Mouse (Mus musculus): ENCODE data around the gene Tnnt3.

DNA sequence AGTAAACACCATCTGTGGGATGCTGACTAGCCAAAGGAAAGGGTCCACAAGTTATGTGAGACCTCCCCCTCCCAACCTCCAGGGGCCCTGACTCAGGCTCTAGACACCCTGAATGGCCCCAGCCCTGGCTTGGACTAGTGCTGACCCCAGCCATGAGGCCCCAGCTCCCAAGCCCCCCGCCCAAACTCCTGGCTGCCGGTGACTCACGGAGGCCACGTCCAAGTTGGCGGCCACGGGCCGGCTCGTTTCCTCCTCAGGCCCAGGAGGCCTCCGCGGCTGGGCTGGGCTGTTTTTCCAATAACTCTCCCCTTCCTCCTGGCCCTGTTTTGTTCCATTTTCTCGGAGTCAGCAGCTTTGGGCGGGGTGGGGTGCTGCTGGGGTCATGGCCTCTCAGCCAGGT, 13.9 kb upstream of the Tnnt3 start:
- TF ChIP-seq MAX (IDR thresholded peaks at IDR 0.05; ENCODE audit: low read length) (no peak), CTCF (IDR thresholded peaks at IDR 0.05 in 2 of 3, conservative IDR thresholded peaks at IDR 0.05 in 1 of 3; ENCODE audit: control insufficient read depth in 1 of 3, insufficient read depth in 1 of 3, low read depth in 2 of 3, low read length in 3 of 3, poor library complexity in 1 of 3, severe bottlenecking in 1 of 3) (no peak), POLR2A (IDR thresholded peaks at IDR 0.05; ENCODE audit: control insufficient read depth in 1 of 2, insufficient read depth in 1 of 2, low read depth in 1 of 2, low read length in 2 of 2, poor library complexity in 1 of 2) (no peak), MYB (IDR thresholded peaks at IDR 0.05; ENCODE audit: low read depth, low read length) (no peak), EP300 (IDR thresholded peaks at IDR 0.05; ENCODE audit: low read depth in 1 of 2, low read length in 2 of 2) (no peak), ELF1 (IDR thresholded peaks at IDR 0.05; ENCODE audit: low read depth, low read length) (no peak), KAT2A (conservative IDR thresholded peaks at IDR 0.05; ENCODE audit: low read depth, low read length) (no peak), NELFE (IDR thresholded peaks at IDR 0.05; ENCODE audit: low read depth, low read length) (no peak), USF2 (IDR thresholded peaks at IDR 0.05; ENCODE audit: borderline replicate concordance in 1 of 2, insufficient read depth in 1 of 2, low read depth in 1 of 2, low read length in 2 of 2) (no peak), E2F4 (IDR thresholded peaks at IDR 0.05; ENCODE audit: borderline replicate concordance, low read depth, low read length) (no peak), RAD21 (IDR thresholded peaks at IDR 0.05; ENCODE audit: low read depth, low read length) (no peak), TAL1 (IDR thresholded peaks at IDR 0.05; ENCODE audit: low read length) (no peak), JUND (IDR thresholded peaks at IDR 0.05; ENCODE audit: low read depth, low read length) (no peak)
